Mouse (Mus musculus) lung, adult 18-20 months (tissue): ENCODE measurements around the gene Chrna5.
A peak's percentile ranks its signal among the peaks of the same experiment; 100 is the strongest.
"Not testable (repeated sequence)": the region's sequence is repeated elsewhere in the genome, so short reads cannot be mapped to it uniquely, and the experiment has no call there.

Experiments used
- DNase-seq, 2 experiments: peaks; one replicate each; pipeline ENCODE4 v3.0.0; 2022; ENCODE audit warnings: mixed read lengths in 2 of 2

Chrna5 gene

DNA sequence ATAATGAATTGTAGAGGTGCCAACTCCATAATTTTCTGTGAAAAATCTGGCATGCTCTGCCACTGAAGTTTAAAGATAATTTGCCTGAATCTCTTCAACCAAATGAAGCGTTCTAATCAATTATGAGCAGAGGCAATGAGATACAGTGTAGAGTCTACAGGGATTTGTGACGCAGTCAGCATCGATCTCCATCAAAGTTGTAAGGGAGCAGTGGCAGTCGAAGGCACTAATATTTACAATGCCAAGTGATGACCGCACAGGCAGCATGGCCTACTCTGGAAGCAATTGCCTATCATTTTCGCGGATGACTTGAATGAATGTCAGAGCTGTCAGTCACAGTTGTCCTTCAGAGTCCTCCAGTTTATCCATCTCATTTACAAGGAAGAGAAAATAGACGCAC, at the start of gene Chrna5:
TSS of gene Chrna5 (plus strand) at position 207 of the 400 bp plus-strand sequence.
- DNase-seq = no peak

DNA sequence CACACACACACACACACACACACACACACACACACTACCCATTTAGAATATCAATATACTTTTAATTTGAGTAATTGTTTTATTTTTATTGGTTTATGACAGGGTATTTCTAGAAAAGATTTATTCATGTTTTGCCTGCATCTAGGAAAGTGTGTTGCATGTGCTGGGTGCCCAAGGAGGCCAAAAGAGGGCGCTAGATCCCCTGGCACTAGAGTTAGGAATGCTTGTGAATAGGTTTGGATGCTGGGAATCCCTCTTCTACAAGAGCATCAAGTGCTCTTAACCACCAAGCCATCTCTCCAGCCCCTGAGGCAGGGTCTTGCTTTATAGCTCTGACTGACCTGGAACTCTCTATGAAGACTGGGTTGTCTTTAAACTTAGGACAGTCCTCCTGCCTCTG, 48.9 kb upstream of the Chrna5 start:
- no peak for DNase-seq

DNA sequence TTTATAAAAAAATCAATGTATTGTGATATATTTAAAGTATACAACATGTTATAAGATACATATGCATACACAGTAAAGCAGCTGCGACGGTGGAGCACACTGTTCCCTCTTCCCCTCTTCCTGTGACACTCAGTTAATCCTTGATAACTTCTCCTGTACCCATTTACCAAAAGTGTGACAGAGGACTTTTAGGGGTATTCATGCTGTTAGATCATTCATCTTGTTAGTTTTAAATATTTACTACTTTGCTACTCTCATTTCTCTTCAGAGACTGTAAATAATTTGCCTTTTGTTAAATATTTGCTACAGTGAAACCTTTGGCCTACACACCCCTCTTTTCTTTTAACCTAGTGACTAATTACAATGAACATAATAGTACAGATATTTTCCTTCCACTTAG, 48.3 kb upstream of the Chrna5 start:
- DNase-seq = no peak

DNA sequence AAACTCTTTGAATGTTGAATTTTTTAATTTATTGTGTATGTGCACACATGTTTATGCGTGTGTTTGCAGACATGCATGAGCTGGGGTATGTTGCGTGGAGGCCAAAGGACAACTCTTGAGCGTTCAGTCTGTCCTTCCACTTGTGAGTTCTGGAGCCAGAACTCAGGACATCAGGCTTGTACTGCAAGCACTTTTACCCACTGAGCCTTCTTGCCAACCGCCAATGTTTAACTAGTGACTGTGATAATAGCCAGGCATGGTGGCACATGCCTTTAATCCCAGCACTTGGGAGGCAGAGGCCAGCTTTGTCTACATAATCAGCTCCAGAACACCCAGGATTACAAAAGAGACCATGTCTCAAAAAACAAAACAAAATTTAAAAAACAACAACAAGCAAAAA, 38.6 kb upstream of the Chrna5 start:
- DNase-seq = no peak

DNA sequence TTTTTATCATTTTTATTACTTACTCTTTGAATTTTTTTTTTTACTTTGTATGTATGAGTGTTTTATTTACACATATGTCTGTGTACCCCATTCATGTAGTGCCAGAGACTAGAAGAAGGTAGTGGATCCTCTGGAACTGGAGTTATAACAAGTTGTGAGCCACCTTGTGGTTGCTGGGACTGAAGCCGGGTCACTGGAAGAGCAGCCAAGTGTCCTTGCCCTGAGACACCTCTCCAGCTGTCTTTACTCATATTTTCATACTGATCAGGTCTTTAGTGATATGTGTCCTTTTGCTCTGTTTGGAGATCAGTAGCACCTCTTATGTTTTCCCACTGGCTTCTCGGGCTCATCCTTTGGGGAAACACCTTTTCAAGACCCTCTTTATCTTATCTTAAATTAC, 36.2 kb upstream of the Chrna5 start:
- DNase-seq = no peak

DNA sequence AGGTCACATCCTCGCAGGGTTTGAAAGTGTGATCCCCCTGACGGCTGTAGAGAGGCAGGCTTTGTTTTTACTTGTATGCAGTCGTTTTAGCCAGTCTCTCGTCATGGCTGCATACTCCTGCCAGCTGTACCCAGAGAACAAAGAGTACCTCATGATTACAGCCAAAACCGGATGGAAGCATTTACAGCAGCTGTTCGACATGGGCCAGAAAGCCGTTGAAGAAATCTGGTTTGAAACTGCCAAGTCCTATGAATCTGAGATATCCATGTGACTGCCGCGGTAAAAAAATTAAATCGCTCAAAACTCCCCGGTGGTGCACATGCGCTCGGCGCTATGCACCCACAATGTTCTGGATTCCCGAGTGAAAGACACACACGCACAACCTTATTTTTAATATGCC, 34.4 kb upstream of the Chrna5 start:
- no peak for DNase-seq

DNA sequence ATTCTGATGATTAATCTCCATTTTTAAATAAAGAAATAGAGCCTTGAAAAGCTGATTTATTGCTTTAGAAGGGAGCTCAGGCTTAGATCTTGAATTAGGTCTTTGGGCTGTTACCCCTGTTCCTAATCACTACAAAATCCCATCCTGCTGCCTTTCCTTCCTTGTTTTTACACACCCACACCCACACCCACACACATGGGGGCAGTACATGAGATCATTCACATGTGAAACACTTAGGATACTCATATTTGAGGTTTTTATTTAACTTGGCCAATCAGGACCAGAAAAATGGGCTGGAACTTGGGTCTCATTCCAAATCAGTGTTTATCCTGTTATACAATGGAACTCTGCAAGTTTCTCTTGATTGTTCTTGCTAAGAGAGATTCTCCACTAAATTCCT, 31.2 kb upstream of the Chrna5 start:
- peak; percentile 7 to 25 for DNase-seq

DNA sequence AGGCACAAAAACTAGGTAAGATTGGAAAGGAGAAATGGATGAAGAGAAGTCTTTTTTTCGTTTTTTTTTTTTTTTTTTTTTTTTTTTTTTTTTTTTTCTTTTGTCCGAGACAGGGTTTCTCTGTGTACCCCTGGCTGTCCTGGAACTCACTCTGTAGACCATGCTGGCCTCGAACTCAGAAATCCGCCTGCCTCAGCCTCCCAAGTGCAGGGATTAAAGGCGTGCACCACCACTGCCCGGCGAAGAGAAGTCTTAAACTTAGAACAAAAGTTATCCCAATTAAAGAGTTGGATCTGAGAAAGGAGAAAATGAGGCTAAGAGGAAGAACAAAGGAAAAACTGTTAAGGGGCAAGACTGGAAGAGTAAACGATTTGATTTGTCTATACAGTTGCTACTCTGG, 30.5 kb upstream of the Chrna5 start:
- DNase-seq = not testable (repeated sequence)

DNA sequence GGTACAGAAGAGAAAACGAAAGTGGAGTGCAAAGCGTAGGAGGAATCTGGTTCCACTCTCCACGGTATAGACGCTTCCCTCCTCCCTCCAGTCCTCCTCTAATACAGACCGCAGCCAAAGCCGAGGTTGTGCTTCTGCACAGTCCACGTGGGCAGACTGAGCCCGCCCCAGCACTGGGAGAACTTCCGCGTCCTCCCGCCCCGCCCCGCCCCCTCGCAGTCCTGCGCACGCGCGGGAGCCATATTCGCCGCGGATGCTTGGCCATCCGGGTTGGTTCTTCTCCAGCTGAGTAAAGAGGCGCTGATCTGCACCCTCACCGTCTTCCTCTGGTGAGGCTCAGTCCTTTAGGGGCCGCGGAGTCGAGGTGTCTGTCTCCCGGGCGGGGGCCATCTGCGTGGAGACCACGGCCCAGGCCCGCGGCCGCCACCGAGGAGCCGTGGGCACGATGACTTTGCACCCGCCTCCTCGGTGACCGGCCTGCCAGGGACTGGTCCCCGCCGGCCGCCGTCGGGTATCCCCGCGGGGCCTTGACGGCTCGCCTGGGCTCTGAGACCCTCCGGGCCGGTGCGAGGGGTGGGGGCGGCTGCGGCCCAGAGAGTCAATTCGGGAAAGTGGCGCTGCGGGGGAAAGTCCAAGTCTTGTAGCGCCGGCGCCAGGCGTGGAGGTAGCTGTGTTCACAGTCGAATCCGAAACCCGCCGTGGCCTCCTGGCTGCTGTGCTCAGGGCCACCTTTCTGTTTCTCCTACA, 29.9 kb upstream of the Chrna5 start, which contains the start of the genes Psma4 and AY074887:
TSS of gene Psma4 (plus strand) at position 216 of the 747 bp plus-strand sequence.
TSS of gene AY074887 (minus strand) at position 424 of the 747 bp plus-strand sequence.
- peak; percentile 90 to 94 for DNase-seq

DNA sequence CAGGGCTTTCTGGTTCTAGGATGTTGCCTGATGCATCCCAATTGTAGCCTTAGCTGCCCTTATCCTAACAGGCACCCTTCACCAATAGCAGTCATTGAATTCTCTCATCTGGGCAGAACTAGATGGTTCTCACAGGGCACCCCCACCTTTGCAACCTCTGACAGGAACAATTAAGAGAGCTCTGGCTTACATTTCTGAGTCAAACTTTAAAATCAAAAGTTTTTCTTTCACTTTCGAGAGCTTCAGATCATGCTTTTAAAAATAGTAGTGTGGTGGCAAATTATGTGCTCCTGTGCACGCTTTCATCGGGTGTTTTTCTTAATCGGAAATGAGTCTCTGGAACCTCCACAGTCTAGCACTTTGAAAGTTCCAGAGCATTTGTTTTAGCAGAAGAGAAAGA, 19.6 kb upstream of the Chrna5 start:
- no peak for DNase-seq

DNA sequence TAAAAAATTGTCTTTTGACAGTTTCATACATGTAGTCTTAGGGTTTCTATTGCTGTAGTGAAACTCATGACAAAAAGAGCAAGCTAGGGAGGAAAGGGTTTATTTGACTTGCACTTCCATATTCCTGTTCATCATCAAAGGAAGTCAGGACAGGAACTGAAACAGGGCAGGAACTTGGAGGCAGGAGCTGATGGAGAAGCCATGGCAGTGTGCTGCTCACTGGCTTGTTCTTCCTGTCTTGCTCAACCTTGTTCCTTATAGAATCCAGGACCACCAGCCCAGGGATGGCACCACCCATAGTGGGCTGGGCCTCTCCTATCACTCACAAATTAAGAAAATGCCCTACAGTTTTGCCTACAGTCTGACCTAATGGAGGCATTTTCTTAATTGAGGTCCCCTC, 17.0 kb upstream of the Chrna5 start:
- DNase-seq = no peak

DNA sequence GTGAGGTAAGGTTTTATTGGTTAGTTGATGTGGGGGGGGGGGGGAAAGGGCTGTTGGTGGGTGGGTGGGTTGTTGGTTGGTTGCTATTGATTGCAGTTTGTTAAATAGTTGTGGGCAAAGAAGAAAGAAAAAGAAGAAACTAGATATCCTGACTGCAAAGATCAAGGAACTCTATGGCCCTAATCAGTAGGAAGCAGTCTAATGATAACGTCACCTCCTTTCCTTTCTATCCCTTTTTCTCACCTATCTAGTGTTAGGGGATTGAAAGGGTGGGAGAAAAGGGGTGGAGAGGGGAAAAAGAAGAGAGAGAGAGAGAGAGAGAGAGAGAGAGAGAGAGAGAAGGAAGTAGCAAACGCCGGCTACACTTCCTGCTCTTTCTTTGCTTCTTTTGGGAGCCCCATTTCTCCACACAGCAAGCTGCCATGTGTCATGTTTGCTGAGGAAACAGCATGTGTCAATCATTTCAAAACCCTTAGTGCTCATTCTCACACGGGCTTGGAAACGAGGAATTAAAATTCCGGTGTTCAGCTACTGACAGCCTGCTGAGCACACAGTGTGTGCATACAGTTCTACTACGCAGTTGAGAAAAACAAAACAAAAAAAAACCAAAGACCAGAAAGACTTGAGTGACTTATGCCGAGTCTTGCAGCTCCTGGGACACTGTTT, 10.6 kb upstream of the Chrna5 start:
- no peak for DNase-seq

DNA sequence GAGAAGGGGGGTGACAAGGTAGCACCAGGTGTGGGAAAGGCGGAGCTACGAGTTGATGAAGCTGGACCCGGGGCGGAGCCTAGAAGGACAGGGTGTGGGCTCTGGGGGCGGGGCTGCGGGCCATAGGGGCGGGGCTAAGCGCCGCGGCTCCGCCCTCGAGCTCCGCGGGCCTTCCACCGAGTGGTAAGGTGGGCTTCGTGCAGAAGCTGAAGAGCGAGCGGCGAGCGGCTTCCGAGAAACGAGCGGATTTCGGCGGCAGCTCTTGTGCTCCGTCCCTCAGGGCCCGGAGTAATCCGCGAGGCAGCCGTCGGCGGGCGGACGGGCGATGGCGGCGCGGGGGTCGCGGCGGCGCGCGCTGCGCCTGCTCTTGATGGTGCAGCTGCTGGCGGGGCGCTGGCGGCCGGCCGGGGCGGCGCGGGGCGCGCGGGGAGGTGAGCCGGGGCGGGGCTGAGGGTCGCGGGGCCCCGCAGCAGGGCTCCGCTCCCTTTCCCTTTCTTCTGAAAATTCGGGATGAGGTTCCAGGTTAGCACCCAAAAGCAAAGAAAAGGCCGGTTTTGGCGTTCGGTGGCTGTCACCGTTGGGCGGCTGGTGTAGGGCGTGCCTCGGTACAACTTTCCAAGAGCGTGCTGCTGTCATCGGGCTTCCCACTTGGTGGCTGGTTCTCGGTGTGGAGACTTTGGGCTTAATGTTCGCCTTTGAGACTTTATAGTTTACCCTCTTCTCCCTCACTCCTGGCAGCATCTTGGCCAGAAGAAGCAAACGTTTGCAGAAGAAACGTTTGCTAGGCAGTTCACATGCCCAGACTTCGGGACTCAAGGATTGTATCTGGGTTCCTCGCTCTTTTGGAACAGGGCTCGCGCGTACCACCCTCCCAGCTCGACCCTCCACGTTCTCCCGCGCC, 861 bp downstream of the Chrna5 start:
- DNase-seq = peak; percentile 23 to 39

DNA sequence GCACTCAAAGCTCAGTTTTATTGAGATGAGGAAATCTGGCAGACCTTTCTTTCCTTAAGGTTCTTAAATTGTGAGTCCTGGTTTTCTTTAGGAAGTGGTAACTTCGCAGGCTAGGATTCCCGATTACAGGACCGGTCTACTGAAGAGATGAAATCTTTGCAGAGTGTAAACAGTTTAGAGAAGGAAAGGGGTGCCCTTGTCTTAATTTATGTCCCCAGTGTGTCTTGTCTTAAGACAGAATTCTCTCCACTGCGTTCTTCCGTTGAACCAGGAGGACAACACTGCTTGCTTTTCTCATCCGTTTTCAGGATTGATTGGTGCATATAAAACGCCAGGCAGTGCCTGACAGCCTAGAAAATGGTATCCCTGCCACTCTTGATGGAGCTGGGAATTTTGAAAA, 1.7 kb downstream of the Chrna5 start:
- DNase-seq = no peak

DNA sequence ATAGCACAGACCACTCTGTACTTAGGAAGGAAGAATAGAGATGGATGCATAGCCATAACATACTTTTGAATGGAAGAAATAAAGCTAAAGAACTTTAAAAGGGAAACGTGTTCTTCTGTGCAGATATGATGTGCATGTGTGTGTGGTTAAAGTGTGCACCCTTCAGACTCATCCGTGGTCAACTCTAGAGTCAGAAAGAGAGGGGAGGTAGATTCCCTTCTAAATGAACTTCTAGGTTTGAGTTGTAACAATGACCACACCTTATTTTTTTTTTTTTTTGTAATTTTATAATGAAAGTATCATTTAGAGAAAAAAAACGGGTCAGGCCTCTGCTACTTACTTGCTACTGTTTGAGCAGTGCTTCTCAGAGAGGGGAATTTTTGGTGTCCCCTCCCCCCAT, 9.7 kb downstream of the Chrna5 start:
- no peak for DNase-seq

DNA sequence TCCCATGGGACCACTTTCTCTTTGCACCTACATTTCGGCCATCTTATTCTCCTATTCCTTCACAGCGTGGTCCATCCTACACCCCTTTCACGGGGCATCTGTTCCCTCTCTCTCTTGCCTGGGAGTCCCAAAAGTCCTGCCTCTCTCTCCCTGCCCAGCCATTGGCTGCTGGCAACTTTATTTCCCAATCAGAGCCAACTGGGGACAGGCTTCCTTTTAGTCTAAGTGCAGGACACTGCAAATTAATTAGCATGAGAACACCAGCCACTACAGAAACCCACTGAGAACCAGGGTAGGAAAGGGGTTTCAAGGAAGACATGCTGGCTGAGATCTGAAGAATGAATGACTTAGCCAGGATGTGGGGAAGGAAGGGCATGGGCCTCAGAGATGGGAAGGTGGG, 13.7 kb downstream of the Chrna5 start:
- DNase-seq = no peak

DNA sequence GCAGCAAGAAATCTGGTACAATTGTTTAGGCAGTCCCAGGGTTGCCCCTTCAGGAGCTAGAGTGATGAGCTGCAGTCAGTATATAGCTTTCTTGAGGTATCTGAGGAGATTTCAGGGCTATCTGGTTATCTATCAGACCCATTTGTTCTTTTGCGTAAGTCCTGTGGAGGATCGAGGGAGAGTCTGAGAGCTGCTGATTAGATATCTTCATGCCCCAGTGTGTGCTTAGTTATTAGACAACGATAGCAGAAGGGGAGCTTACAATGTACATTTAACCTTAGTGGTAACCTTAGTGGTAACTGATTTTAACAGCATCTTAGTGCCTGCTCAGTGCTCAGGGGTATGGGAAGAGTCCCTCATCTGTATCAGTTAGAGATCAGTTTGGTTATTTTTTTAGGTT, 15.0 kb downstream of the Chrna5 start:
- no peak for DNase-seq

DNA sequence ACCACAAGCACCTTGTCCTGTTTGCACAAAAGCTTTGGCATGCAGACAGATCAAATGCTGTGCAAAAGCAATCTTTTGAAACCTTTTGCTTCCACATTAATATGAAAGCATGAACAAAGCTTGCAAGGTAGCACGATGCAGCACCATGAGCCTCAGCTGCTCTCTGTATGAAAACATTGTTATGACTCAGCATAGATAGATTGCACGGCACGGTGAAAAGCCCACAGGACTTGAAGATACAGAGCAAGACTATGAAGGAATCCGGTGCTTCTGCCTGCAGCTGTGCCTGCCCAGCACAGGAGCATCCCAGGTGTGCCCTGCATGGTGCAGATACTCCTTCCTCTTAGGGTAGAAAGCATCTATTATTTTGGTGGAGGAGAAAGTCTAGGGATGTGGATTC, 22.9 kb downstream of the Chrna5 start:
- DNase-seq = no peak

DNA sequence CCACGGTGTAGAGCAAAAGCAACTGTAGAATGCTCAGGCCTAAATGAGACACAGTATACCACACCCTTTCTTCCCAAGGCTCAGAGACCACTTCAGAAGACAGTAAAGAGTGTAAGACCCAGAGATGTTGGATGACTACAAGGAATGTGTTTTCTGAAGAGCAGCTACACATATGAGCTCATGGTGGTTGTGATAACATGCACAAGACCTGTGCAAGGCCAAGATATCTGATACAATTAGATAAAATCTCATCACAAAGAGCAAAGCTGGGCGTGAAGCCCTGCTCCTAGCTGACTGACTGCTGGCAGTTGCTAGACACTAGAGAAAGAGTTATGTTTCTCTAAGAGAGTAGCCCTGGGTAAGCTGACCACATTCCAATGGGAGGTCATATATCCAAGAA, 29.0 kb downstream of the Chrna5 start:
- DNase-seq = no peak

DNA sequence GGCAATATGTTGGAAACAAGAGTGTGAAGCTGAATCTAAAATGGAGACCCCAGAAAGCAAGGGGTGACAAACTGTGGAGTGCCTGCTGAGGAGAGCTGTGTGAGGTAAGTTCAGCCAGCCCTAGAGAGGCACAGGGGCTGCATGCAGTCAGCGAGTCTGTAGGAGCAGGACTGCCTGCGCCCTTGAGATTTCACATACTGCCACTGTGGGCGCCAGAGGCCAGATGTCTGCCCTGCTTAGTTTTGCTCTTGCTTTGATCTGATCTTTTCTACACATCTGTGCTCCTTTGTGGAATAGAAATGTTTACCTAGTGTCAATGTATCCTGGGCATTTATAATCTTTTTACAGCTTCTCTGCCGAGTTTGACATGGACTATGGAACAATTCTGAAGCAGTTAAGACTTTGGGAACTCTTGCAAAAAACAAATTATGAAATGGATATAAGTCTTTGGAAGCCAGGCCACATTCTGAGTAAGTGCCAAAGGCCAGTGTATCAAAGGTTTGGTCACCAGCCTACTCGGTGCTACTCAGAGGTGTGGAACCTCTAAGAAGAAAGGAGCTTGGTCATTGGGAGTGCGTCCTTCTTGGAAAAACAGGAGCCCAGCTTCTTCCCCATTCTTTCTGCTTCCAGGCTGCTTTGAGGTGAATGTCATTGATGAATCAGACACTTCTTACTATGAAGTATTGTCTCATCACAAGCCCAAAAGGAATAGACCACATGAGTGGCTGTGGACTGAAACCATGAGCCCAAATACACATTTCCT, 30.1 kb downstream of the Chrna5 start:
- DNase-seq = no peak

DNA sequence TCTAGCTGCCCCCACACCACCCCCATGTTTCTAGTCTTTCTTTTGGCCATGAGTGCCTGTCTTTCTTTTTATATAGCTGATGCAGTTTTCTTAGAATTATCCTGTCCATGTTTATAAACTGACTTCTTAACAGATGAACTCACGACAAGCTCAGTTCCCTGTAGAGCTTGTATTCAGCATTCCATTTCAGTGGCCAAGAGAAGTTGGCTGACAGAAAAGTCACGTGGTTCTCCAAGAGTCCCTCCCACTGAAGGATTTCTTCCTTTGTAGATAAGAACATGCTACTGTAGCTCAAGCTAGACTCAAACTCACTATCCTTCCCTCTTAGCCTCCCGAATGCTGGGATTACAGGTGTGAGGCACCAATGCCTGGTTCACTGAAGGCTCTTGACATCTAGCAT, 36.2 kb downstream of the Chrna5 start:
- no peak for DNase-seq

DNA sequence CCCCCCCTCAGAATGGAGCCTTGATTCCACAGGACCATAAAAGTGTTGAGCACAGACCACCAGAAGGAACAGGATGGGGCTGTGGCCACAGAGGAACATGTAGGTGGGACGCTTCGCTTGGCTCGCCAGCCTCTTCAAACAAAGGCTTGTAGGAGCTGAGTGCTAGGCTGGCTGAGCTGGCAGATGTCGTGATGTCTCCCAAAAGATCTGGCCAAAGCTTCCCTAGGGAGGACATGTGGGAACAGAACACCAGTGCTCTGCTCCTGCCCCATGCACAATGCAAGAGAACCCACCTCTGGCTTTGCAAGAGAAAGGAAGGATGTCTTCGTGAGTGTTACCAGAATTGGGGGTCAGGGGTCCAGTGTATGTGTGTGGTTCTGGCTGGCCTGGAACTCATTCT, 42.6 kb downstream of the Chrna5 start:
- DNase-seq = no peak
